Mouse (Mus musculus): ENCODE results near the gene Cldn24. TPM values are rescaled to one million over a fixed set of nuclear protein-coding genes. Genes with fewer than 3 reads are reported as not detected.
"Not testable (repeated sequence)": the region's sequence is repeated elsewhere in the genome, so short reads cannot be mapped to it uniquely, and the experiment has no call there.

Gene Cldn24
- polyA plus RNA-seq (2017; shearing (Covaris generic)), result not detected

GRCm38 (mm10) chr8:47821843-47822242 is at the start of gene Cldn24:
Cldn24 (plus strand) TSS chr8:47822143.
- no peak for ATAC-seq

DNA sequence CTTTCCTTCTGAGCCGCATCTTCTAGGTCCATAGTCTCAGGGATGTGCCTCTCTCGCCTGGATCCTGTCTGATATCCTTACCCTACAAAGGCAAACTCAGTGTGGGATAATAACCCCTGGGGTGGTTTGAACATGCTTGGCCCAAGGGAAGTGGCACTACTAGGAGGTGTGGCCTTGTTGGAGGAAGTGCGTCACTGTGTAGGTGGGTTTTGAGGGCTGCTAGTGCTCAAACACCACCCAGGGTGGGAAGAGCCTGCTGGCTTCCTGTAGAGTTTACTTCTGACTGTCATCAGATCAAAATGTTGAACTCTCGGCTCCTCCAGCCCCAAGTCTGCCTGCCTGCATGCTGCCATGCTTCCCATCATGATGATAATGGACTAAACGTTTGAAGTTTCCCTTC is 49.0 kb upstream of the Cldn24 start:
- ATAC-seq, result no peak

- no peak for ATAC-seq
Observed at GRCm38 (mm10) chr8:47777415-47777814, 44.5 kb upstream of the Cldn24 start.

DNA sequence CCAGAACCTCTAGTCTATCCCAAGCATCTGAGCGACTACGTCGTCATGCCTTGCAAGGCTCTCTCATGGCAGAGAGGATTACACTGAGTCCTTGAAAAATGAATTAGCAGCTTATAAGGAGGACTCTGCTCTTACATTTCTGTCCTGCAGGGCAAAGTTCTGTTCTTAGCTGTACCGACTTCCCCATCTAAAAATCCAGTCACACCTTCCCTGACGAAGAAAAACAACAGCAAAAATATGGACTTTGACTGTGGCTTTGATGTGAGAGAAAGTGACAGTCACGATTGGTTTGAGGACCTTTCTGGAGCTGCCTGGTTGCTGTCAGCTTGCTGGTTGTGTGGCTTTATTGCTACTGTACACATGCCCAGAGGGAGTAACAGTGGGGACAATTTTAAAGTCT is 42.4 kb upstream of the Cldn24 start:
- no peak for ATAC-seq

- no peak for ATAC-seq
Observed at GRCm38 (mm10) chr8:47781881-47782280, 40.1 kb upstream of the Cldn24 start.

- ATAC-seq, result no peak
Observed at GRCm38 (mm10) chr8:47783544-47783943, 38.4 kb upstream of the Cldn24 start.

GRCm38 (mm10) chr8:47783944-47784343 is 38.0 kb upstream of the Cldn24 start:
- no peak for ATAC-seq

- no peak for ATAC-seq
Observed at GRCm38 (mm10) chr8:47784436-47784835, 37.5 kb upstream of the Cldn24 start.

- no peak for ATAC-seq
Observed at GRCm38 (mm10) chr8:47786323-47786722, 35.6 kb upstream of the Cldn24 start.

GRCm38 (mm10) chr8:47787705-47788104 is 34.2 kb upstream of the Cldn24 start:
- ATAC-seq, result no peak

GRCm38 (mm10) chr8:47791986-47792385 is 30.0 kb upstream of the Cldn24 start:
- no peak for ATAC-seq

DNA sequence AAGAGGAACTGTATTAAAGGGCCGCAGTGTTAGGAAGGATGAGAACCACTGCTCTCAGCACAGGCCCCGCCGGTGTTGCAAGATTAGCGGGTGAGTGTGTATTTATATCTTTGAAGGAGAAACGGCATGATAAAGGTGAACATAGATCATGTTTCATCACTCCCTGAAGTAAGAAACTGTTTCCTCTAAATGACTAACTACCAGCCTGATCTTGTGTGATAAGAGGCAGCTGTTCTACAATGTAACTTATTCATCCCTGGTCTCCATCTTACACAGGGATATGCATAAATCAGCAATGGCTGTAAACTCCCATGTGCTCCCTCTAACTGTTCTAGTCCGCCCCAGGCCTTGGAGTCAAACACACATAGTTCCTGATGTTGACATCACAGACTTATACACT is 22.5 kb upstream of the Cldn24 start:
- ATAC-seq, result no peak

DNA sequence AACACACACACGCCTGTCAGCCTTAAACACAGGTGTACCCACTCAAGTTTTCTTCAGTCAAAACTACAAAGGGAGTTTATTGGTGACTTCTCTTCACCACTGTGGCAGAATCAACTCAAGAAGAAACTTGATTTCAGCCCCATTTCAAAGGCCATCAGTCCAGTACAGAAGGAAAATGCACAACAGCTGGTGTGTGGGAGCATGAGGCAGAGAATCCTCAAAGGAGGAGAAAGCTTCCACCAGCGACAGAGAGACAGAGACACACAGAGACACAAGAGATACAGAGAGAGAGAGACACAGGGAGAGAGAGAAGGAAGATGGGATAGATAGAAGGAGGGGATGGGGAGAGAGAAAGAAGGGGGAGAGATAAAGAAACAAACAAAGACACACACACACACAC is 19.6 kb upstream of the Cldn24 start:
- no peak for ATAC-seq

DNA sequence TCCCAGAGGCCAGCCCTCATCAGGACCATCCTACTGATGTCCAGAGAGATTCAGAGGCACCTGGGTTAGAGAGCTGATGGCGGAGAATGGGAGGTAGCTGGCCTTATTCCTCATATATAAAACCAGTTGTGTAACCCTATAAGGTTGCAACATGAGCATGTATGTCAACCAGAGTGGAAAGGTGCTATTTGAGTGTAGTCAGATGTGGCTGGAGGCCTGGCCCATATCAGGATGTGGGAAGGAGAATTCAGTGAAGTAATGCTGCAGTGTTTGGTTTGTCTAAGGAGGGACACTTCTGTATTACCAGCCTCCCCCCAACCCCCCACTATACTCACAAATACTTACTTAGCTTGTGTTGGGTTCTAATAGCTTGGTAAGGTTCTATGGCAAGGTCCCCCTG is 17.7 kb upstream of the Cldn24 start:
- ATAC-seq, result no peak

DNA sequence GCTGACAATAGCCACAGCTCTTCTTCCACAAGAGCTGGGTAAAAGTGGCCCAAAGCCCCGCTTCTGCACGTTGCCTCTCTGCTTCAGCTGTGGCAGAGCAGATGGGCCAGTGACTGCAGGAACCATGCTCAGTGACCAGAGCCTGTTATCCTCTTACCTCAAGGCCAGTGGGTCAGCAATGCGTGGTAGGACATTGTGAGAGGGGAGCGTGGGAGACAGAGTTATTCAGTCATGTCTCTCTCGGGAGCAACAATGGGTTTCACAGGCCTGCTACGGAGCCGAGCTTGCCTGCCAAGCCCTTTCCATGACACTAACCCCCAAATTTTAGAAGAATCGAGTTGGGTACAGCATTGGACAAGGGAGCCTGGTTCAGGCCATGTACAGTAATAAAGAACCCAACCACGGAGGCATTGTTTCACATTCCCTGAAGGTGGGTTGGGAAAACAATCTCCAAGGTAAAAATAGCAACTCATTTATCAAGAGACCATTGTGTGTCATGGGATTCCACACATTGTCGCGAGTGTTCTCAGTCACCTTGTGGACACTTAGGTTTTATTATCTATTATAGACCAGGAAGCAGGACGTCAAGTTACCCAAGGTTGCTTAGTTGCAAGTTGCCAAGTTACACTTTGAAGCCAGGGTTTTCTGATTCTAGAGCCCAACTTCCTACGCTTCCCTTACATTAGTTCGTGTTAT is 11.8 kb upstream of the Cldn24 start:
- no peak for ATAC-seq

GRCm38 (mm10) chr8:47810666-47811015 is 11.3 kb upstream of the Cldn24 start:
- no peak for ATAC-seq

- ATAC-seq, result no peak
Observed at GRCm38 (mm10) chr8:47811221-47811620, 10.7 kb upstream of the Cldn24 start.

- no peak for ATAC-seq
Observed at GRCm38 (mm10) chr8:47819034-47819433, 2.9 kb upstream of the Cldn24 start.

GRCm38 (mm10) chr8:47820914-47821772 is 800 bp upstream of the Cldn24 start:
- ATAC-seq, result no peak

- not testable (repeated sequence) for ATAC-seq
Observed at GRCm38 (mm10) chr8:47822541-47822940, 598 bp downstream of the Cldn24 start.

DNA sequence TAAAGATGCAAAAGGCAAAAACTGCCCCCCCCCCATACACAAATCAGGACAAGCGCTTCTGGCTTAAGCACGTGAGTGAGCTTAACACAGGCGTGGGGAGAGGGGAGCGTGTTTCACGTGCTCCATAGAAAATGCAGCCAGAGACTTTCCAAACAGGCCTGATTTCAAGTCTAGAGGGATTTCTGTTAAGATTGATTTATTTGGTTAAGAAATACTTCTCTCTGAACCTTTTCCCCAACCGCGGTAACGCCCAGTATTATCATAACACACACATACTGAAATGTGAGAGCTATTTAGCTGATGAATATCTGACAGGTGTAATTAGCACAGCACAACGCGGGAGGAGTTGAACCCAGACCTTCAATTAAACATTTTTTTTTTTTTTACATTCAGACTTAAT is 1.8 kb downstream of the Cldn24 start:
- ATAC-seq, result no peak

DNA sequence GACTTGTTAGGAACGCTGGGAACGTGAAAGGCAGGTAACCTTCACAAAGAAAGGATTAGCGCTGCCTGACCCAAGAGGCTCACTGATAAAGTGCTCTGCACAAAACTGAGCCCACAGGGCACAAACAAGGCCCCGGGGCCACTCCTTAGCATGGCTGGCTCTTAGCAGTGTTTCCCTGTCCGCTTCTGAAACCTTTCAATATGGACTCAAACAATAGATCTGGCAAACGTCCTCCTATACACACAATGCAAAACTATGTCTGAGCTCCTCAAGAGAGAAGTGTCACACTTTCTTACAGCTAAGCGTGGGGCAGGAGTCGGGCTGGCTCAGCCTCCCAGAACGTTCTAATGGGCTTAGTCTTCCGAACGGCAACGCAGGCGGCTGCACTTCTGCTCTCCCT is 2.2 kb downstream of the Cldn24 start, which contains the start of gene Cldn22:
Gene Cldn22 (plus strand): TSS at position 301 of the 400 bp plus-strand sequence.
- no peak for ATAC-seq

GRCm38 (mm10) chr8:47825596-47825995 is 3.7 kb downstream of the Cldn24 start:
- ATAC-seq, result no peak

- no peak for ATAC-seq
Observed at GRCm38 (mm10) chr8:47826911-47827310, 5.0 kb downstream of the Cldn24 start.
